Mouse (Mus musculus): Measurements from ENCODE around the gene Sfxn5. TPM values are rescaled to one million over a fixed set of nuclear protein-coding genes. Genes with fewer than 3 reads are reported as not detected.

Sfxn5 gene
- polyA plus RNA-seq, 1 experiment, result 27.9 TPM

DNA sequence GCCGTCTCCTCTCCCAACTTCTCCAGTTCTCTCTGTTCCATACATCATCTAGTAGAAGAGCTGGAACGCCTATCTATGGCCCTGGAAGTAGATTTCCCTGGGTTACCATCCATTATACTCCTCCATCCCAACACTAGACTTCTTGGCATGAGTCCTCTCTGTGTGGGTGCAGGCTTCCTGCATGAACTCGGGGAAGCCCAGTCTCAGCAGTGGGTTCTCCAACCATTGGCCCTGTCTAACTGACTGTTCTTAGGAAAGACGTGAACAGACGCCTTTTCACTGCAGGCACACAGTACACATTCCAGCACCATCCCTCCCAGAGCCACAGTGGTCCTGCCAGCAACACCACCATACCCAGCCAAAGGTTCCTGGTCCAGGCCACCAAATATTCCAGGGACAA, 29.4 kb upstream of the Sfxn5 start:
- no peaks in the 10 kb centered on the region for H3K4me1 ChIP-seq (ENCODE audit: control insufficient read depth, insufficient read depth, low read length)
- TF ChIP-seq CTCF (IDR thresholded peaks at IDR 0.05; ENCODE audit: control insufficient read depth, insufficient read depth, low read length) (no peak), POLR2A (IDR thresholded peaks at IDR 0.05; ENCODE audit: borderline replicate concordance, control insufficient read depth, low read depth, low read length) (no peak)
- 70% methylated on average over 5 of the region's 5 CpGs for WGBS

GRCm38 (mm10) chr6:85360311-85360710, 27.1 kb upstream of the Sfxn5 start:
- 75% methylated on average over 5 of the region's 5 CpGs for WGBS
- Histone ChIP-seq H3K27ac (ENCODE audit: control insufficient read depth, insufficient read depth, low read depth, low read length, poor library complexity) (no peak overlapping the region), H3K4me3 (replicated peaks; ENCODE audit: control insufficient read depth, low read depth, low read length) (no peak overlapping the region), H3K4me1 (ENCODE audit: control insufficient read depth, insufficient read depth, low read length) (no peaks in the 10 kb centered on the region)
- no peak for TF ChIP-seq POLR2A (IDR thresholded peaks at IDR 0.05; ENCODE audit: borderline replicate concordance, control insufficient read depth, low read depth, low read length)
- TF ChIP-seq CTCF (IDR thresholded peaks at IDR 0.05; ENCODE audit: control insufficient read depth, insufficient read depth, low read length), result no peak

More for the DNA sequence above, 29.4 kb upstream of the Sfxn5 start:
- Histone ChIP-seq H3K27ac (ENCODE audit: control insufficient read depth, insufficient read depth, low read depth, low read length, poor library complexity) (no peak overlapping the region), H3K4me3 (replicated peaks; ENCODE audit: control insufficient read depth, low read depth, low read length) (no peak overlapping the region)

- no peak overlapping the region for H3K4me3 ChIP-seq (replicated peaks; ENCODE audit: control insufficient read depth, low read depth, low read length)
- no peak overlapping the region for H3K27ac ChIP-seq (ENCODE audit: control insufficient read depth, insufficient read depth, low read depth, low read length, poor library complexity)
- WGBS, result 76% methylated on average over 1 of the region's 1 CpGs
- no peaks in the 10 kb centered on the region for H3K4me1 ChIP-seq (ENCODE audit: control insufficient read depth, insufficient read depth, low read length)
- no peak for TF ChIP-seq CTCF (IDR thresholded peaks at IDR 0.05; ENCODE audit: control insufficient read depth, insufficient read depth, low read length)
- TF ChIP-seq POLR2A (IDR thresholded peaks at IDR 0.05; ENCODE audit: borderline replicate concordance, control insufficient read depth, low read depth, low read length), result no peak
These were observed 25.7 kb upstream of the Sfxn5 start for GRCm38 (mm10) chr6:85358877-85359276.

DNA sequence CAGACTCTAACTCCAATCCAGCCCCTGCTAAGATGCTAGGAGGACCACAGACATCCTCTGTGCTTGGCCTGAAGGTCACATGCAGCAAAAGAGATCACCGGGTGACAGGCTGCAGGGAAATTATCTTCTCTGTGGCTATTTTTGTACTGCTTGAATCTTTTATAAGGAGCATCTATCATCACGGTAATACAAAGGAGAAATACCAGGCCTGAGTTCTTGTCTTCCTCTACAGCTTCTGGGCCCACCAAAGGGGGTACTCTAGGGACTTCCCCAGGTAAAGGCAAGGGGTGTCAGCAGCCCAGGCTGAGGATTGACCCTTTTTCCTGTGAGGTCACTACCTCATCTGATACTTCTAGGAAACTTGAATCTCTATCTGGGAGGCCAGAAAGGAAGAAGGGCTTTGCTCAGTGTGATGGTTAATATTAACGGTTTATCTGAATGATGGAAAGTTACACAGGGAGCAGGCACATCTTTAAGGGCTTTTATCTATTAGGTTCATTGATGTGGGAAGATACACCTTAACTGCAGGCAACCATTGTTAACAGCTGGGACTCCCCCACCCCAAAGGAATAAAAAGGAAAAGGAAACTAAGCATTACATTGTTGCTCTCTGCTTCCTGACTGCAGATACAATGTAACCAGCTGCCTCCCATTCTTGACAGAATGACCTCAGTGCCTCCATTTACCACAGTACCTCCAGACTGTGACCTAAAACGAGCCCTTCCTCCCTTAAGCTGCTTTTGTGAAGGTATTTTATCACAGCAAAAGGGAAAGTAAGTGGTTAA, 23.7 kb upstream of the Sfxn5 start:
- Histone ChIP-seq H3K4me1 (ENCODE audit: control insufficient read depth, insufficient read depth, low read length) (no peaks in the 10 kb centered on the region), H3K4me3 (replicated peaks; ENCODE audit: control insufficient read depth, low read depth, low read length) (no peak overlapping the region), H3K27ac (ENCODE audit: control insufficient read depth, insufficient read depth, low read depth, low read length, poor library complexity) (no peak overlapping the region)
- TF ChIP-seq POLR2A (IDR thresholded peaks at IDR 0.05; ENCODE audit: borderline replicate concordance, control insufficient read depth, low read depth, low read length) (no peak), CTCF (IDR thresholded peaks at IDR 0.05; ENCODE audit: control insufficient read depth, insufficient read depth, low read length) (no peak)
- 50% methylated on average over 4 of the region's 4 CpGs for WGBS

- WGBS, result 88% methylated on average over 2 of the region's 2 CpGs
- no peak overlapping the region for H3K4me3 ChIP-seq (replicated peaks; ENCODE audit: control insufficient read depth, low read depth, low read length)
- no peak for TF ChIP-seq CTCF (IDR thresholded peaks at IDR 0.05; ENCODE audit: control insufficient read depth, insufficient read depth, low read length)
- no peak for TF ChIP-seq POLR2A (IDR thresholded peaks at IDR 0.05; ENCODE audit: borderline replicate concordance, control insufficient read depth, low read depth, low read length)
These were observed 22.5 kb upstream of the Sfxn5 start for GRCm38 (mm10) chr6:85355753-85356152.

GRCm38 (mm10) chr6:85354709-85355108, 21.5 kb upstream of the Sfxn5 start:
- no peak overlapping the region for H3K4me3 ChIP-seq (replicated peaks; ENCODE audit: control insufficient read depth, low read depth, low read length)
- WGBS, result 83% methylated on average over 6 of the region's 6 CpGs
- TF ChIP-seq CTCF (IDR thresholded peaks at IDR 0.05; ENCODE audit: control insufficient read depth, insufficient read depth, low read length) (no peak), POLR2A (IDR thresholded peaks at IDR 0.05; ENCODE audit: borderline replicate concordance, control insufficient read depth, low read depth, low read length) (no peak)

More at GRCm38 (mm10) chr6:85355753-85356152, 22.5 kb upstream of the Sfxn5 start:
- no peak overlapping the region for H3K27ac ChIP-seq (ENCODE audit: control insufficient read depth, insufficient read depth, low read depth, low read length, poor library complexity)
- no peaks in the 10 kb centered on the region for H3K4me1 ChIP-seq (ENCODE audit: control insufficient read depth, insufficient read depth, low read length)

DNA sequence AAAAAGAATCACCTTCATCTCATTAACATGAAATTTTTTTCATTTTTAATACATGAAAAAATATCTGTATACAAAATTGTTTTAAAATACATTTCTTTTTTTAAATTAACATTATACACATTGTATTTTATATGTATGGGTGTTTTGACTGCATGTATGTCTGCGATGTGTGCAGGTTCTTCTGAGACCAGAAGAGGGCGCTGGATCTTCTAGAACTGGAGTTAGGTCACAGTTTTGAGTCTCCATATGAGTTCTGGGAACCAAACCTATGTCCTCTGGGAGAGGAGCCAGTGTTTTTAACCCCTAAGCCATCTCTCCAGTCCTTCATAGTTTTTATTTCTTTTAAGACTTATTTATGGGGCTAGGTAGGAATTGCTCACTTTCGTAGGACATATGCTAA, 20.5 kb upstream of the Sfxn5 start:
- no peak overlapping the region for H3K4me3 ChIP-seq (replicated peaks; ENCODE audit: control insufficient read depth, low read depth, low read length)
- no peaks in the 10 kb centered on the region for H3K4me1 ChIP-seq (ENCODE audit: control insufficient read depth, insufficient read depth, low read length)
- WGBS, result 78% methylated on average over 3 of the region's 3 CpGs
- no peak overlapping the region for H3K27ac ChIP-seq (ENCODE audit: control insufficient read depth, insufficient read depth, low read depth, low read length, poor library complexity)
- TF ChIP-seq POLR2A (IDR thresholded peaks at IDR 0.05; ENCODE audit: borderline replicate concordance, control insufficient read depth, low read depth, low read length), result no peak
- no peak for TF ChIP-seq CTCF (IDR thresholded peaks at IDR 0.05; ENCODE audit: control insufficient read depth, insufficient read depth, low read length)

More at GRCm38 (mm10) chr6:85354709-85355108, 21.5 kb upstream of the Sfxn5 start:
- Histone ChIP-seq H3K4me1 (ENCODE audit: control insufficient read depth, insufficient read depth, low read length) (no peaks in the 10 kb centered on the region), H3K27ac (ENCODE audit: control insufficient read depth, insufficient read depth, low read depth, low read length, poor library complexity) (no peak overlapping the region)

DNA sequence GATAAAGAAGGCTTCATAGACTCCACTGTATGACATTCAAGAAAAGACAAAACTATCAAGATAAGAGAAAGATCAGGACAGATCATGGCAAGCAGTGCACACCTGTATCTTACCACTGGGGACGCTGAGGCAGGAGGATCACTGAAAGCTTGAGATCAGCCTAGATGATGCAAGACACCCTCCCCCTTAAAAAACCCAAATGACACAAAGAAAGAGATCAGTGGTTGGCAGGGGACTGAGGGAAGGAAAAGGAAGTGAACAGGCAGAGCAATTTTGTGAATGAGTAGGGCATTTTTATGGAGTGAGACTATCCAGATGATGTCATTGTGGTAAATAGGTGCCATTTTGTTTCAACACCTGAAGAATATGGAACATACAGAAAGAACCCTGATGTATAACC, 16.9 kb upstream of the Sfxn5 start:
- Histone ChIP-seq H3K4me3 (replicated peaks; ENCODE audit: control insufficient read depth, low read depth, low read length) (no peak overlapping the region), H3K27ac (ENCODE audit: control insufficient read depth, insufficient read depth, low read depth, low read length, poor library complexity) (no peak overlapping the region), H3K4me1 (ENCODE audit: control insufficient read depth, insufficient read depth, low read length) (no peaks in the 10 kb centered on the region)
- TF ChIP-seq POLR2A (IDR thresholded peaks at IDR 0.05; ENCODE audit: borderline replicate concordance, control insufficient read depth, low read depth, low read length) (no peak), CTCF (IDR thresholded peaks at IDR 0.05; ENCODE audit: control insufficient read depth, insufficient read depth, low read length) (no peak)
- 74% methylated on average over 1 of the region's 1 CpGs for WGBS

Data from bone marrow, adult 2 months (tissue).